Mouse (Mus musculus): Measurements from ENCODE around the gene Gm12355.
A peak's percentile ranks its signal among the peaks of the same experiment; 100 is the strongest.

The Gm12355 gene

GRCm38 (mm10) chr11:98602090-98602690 lies 23.3 kb downstream of the Gm12355 start:
- DNase-seq (ENCODE audit: low spot score in 2 of 2), result peak in 1 of 2 experiments; percentile 19

GRCm38 (mm10) chr11:98599291-98599690 lies 26.2 kb downstream of the Gm12355 start:
- no peak for DNase-seq (ENCODE audit: low spot score in 2 of 2)

- DNase-seq (ENCODE audit: low spot score in 2 of 2), result no peak
These were observed 26.6 kb downstream of the Gm12355 start for GRCm38 (mm10) chr11:98598851-98599290.

- no peak for DNase-seq (ENCODE audit: low spot score in 2 of 2)
These were observed 27.5 kb downstream of the Gm12355 start, which contains the start of gene Lrrc3c for GRCm38 (mm10) chr11:98597991-98598390. Lrrc3c (plus strand) TSS chr11:98598291.

DNA sequence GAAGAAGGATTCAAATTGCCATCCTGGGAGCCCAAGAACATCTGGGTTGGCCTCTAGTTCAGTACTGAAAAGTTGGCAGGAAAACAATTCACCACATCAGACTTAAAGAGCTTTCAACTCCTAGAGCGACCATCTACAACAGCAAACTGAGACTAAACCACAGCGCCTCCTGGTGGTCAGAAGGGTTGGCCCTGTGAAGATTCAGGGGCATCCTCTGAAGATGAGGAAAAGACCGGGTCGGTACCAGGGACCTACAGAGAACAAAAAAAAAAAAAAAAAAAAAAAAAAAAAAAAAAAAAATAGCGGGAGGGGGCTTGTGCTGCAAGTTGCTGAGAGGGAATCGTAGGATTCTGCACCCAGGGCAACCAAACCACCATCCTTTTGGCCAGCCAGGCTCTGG lies 28.1 kb downstream of the Gm12355 start:
- DNase-seq (ENCODE audit: low spot score in 2 of 2), result no peak

DNA sequence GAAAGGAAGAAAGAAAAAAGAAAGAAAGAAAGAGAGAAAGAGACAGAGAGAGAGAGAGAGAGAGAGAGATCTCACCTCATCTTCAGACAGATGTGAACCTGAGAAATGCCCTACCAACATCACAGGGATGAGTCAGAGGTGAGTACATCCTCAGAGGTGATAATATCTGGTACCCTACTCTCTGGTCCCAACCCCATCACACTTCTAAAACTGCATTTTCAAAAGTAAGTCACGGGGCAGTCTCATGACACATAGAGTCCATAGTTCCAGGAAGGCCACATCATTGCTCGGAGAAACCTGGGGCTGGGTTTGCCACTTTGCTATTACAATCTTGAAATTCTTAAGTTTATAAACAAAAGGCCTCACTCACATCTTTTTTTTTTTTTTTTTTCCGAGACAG lies 29.5 kb downstream of the Gm12355 start:
- DNase-seq (ENCODE audit: low spot score in 2 of 2), result no peak

- no peak for DNase-seq (ENCODE audit: low spot score in 2 of 2)
These were observed 30.0 kb downstream of the Gm12355 start for GRCm38 (mm10) chr11:98595473-98595872.

DNA sequence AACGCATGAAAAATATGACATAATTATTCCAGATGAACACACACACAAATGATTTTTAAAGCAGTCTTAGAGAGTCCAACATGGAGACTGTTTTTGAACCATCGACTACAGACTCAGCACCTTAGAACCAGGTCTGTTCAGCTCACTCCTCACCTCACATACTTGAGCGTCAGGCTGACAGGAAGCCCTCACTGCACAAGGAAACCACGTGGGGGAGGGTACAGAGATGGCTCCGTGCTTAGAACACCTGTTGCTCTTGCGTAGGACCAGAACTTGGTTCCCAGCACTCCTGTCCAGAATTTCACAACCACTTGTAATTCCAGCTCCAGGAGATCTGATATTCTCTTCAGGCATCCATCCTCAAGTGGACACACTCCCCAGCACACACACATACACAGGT lies 30.4 kb downstream of the Gm12355 start:
- DNase-seq (ENCODE audit: low spot score in 2 of 2), result no peak

- DNase-seq (ENCODE audit: low spot score in 2 of 2), result no peak
These were observed 34.7 kb downstream of the Gm12355 start for GRCm38 (mm10) chr11:98590548-98591445.

DNA sequence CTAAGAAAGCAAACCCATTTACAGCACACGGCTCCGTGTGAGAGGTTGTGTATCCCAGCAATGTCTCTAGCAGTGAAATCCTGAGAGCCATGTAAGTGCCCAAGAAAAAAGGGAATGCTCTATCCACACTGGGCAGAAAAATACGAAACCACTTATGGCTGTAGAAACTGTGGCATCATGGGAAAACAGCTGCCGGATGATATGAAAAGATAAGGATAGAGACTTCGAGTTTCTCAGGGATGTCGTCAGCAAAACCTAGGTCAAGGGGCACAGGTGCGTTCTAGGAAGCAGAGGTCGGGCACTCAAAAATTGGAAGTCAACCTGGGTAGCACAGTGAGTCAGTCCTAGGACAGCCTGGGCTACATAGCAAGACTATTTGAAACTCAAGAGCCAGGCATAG lies 36.2 kb downstream of the Gm12355 start:
- DNase-seq (ENCODE audit: low spot score in 2 of 2), result no peak

DNA sequence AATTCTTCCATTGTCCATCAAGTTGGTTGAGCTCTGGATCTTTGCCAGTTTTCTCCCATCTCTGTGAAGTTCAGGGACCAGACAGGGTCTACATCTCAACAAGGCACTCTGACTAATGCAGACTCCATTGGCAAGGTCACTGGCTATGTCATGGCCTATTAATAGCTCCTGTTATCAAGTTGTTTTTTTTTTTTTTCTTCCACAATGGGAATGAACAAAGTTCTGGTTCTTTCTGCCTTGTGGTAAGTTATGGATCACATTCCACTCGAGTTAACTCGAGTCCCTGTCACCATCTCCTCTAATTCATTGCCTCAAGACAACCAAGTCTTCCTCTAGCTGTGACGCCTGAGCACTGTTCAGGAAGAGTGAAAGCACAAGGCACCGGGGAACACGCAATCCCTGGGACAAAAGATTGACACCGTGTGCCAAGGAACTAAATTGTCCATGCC lies 36.6 kb downstream of the Gm12355 start:
- DNase-seq (ENCODE audit: low spot score in 2 of 2), result no peak

GRCm38 (mm10) chr11:98587684-98588546 lies 37.5 kb downstream of the Gm12355 start:
- peak; percentile 59 to 76 for DNase-seq (ENCODE audit: low spot score in 2 of 2)

DNA sequence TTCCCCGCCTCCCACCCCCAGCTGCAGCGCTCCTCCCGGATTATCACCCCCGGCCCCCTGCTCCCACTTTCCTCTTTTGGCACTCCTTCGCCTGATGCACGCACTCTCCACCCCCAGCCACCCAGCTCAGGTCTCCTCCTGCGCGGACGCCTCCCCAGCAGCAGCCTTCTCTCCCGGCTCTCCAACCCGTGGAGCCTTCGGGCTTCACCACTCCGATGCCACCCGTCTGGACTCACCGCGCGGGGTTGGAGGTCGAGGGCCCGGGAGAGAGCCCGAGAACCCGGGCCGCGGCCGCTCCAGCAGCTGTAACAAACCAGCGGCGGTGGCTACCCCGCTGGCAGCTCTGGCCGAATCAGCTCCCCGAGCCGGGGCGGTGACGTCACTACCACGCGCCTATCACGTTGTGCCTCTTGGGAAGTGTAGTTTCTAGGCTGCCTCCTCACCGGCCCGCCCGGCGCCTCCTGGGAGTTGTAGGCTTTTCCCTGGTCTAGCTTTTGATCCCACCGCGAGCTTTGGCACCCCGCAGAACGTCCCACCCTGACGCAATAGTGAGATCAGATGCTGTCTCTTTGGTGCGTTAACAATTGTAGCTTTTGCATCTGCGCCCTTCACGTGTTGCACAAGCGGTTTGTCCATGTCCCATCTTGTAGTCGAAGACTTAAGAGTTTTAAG lies 38.4 kb downstream of the Gm12355 start, which contains the start of gene Ormdl3:
TSS of gene Ormdl3 (minus strand) at position 477 of the 672 bp plus-strand sequence.
- DNase-seq (ENCODE audit: low spot score in 2 of 2), result peak; percentile 99

DNA sequence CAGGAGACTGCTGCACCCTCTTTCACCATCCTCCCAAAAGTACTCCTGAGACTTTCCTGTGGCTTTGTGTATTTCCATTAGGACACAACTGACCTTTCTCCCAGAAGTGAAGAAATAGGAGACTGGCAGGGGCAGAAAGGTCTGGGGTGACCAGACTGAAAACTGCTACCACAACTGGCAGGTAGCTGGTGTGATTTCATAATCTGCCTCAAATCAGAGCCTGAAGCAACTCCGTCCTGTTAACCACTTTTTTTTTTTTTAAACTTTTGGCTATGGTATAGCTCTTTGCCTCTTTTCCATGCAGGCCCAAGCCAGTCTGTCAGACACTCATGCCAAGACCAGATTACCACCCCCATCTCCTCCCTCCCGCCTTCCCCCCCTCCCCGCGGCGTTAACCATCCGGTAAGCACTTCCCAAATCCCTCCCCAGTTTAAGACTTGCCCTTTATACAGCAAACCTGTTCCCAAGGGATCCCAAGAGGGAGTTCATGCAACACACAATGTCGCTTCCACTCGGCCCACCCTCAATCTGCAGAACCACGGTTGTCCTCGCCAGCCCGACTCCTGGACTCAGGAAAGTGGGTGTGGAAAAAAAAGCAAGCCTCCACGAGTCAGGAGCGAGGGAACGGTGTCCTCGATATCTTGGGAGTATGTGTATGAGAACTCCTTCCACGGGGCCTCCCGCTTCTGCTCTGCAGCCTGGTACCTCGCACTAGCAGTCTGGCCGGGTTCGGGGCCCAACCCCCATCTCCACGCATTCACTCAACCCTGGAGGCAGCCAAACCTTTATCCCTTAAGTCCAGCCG lies 39.2 kb downstream of the Gm12355 start:
- DNase-seq (ENCODE audit: low spot score in 2 of 2), result peak in 1 of 2 experiments; percentile 64

DNA sequence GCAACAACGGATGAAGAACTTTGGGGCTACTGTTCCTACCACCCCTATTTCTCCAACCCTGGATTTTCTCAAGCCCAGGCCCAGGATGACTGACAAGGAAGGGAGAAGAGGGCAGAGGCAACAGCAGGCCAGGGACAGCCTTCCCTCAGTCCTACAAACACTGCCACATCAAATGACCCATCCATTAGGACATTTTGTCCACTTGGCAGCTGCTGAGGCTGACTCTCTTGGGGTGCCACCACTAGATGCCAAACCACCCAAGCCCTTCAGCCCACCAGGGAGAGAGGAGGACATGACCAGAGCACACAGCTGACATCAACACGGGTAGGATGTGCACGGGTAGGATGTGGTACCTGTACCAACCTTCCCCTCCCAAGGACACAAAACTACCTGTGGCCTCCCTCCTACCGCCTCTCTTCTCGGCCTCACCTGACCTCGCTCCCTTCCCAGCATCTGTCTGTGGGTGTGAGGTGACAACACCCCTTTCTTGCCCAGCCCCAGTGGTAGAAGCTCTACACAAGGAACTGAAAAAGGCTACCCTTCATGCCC lies 40.8 kb downstream of the Gm12355 start:
- no peak for DNase-seq (ENCODE audit: low spot score in 2 of 2)

- no peak for DNase-seq (ENCODE audit: low spot score in 2 of 2)
These were observed 41.3 kb downstream of the Gm12355 start for GRCm38 (mm10) chr11:98584146-98584545.

- no peak for DNase-seq (ENCODE audit: low spot score in 2 of 2)
These were observed 41.9 kb downstream of the Gm12355 start for GRCm38 (mm10) chr11:98583571-98583970.

DNA sequence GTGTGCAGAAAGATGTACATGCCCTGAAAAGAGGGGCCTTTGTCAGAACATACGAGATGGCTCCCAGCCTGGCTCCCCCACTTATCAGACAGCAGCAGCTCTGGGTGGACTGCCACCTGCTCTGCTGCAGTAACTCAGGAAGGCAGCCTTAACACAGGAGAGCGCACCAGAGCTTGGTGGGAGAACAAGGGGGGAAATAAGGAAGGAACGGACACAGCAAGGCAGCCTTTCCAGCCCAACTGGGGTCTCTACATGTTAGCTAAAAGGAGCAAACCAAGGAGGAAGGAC lies 42.3 kb downstream of the Gm12355 start:
- no peak for DNase-seq (ENCODE audit: low spot score in 2 of 2)

DNA sequence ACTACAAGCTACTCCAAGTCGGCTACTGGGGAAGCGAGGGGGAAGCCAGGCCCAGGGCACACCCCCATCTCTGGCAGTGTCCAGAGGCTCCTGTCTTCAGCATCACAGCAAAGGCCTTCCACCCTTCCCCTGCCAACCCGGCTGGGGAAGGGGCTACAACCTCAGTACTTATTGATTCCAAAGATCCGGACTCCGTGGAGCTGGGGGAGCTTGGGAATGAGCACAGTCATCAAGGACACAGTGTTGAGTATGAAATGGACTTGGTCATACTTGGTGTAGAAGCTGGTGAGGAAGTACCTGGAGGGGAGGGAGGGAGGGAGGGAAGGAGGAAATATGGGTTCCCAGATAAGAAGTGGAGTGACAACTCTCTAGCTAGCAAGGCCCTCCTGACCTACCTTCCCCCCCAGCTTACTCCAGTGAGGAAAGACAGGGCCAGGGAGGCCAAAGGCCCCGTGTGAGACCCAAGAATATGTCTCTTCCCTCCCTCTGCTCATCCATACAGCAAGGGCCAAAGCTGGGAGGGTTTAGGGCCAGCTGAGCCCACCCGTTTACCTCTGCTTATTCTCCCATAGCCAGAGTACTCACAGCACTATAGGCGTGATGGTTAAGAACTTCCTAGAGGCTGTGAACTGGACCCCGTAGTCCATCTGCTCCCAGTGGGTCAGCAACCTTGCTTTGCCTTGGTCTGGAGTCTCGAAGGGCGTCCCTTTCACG lies 42.8 kb downstream of the Gm12355 start:
- DNase-seq (ENCODE audit: low spot score in 2 of 2), result no peak

DNA sequence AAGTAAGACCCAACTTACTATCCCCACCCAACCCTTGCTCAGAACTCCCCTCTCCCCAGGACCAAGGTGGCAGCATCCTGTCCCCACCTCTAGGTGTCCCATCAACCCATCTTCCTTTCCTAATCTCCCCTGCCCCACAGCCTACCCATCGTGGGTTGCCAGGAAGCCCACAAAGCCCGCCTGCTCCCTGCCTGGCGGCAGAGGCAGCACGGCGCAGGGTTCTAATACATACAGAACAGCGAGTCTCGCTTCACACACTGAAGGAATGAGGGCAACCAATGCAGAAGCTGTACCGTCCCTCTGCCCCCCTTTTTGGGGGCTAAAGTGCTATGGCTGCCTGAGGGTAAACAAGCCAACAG lies 43.5 kb downstream of the Gm12355 start:
- DNase-seq (ENCODE audit: low spot score in 2 of 2), result no peak
